Mouse (Mus musculus): ENCODE measurements around the gene Man2a2.

DNA sequence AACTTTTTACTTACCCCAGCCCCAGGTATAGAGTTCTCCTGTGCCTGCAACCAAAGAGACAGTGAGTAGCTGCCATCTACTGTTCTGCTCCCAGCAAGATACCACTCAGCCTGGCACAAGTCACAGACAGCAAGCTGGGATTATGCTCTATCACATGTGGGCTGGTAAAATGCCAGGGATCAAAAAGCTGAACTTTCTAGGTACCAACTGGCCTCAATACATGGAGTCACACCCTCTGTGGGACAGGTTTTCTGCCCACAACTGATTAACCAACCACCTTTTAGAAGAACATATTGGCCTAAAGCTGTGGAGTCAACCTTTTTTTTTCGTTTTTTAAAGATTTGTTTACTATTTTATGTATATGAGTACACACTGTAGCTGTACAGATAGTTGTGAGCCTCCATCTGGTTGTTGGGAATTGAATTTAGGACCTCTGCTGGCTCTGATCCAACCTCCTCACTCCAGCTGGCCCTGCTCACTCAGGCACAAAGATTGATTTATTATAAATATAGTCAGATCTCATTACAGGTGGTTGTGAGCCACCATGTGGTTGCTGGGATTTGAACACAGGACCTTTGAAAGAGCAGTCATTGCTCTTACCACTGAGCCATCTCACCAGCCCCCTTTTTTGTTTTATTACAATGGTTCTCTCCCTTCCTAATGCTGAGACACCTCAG, 53.6 kb downstream of the Man2a2 start:
- no peak for TF ChIP-seq CTCF (IDR thresholded peaks at IDR 0.05; ENCODE audit: borderline replicate concordance, insufficient read depth, low read depth, low read length)
- TF ChIP-seq POLR2A (IDR thresholded peaks at IDR 0.05; ENCODE audit: borderline replicate concordance, insufficient read depth, low read length): no peak

All from cerebellum, adult 2 months (tissue).